Mouse (Mus musculus) kidney, adult 2 months (tissue): ENCODE results near the gene Srd5a1. TPM values are rescaled to one million over a fixed set of nuclear protein-coding genes. Genes with fewer than 3 reads are reported as not detected.

Source experiments
- DNase-seq: peaks from one replicate; pipeline ENCODE4 v3.0.0; 2021
- H3K27ac ChIP-seq: fragments of 200-500 bp; 2 replicates; pipeline ENCODE4 v1.5.1; 2012; ENCODE audit warnings: low read depth, low read length, control low read depth, inconsistent platforms; ENCODE audit not compliant: insufficient read depth
- H3K27me3 ChIP-seq: fragments of 200-500 bp; replicated peaks from 2 replicates; pipeline ENCODE4 v1.6.1; 2012; ENCODE audit warnings: mild to moderate bottlenecking, moderate library complexity, low read length, inconsistent platforms; ENCODE audit not compliant: control insufficient read depth, insufficient read depth
- H3K36me3 ChIP-seq: fragments of 200-500 bp; 2 replicates; pipeline ENCODE4 v1.6.1; 2012; ENCODE audit warnings: mild to moderate bottlenecking, moderate library complexity, low read length, inconsistent platforms; ENCODE audit not compliant: control insufficient read depth, insufficient read depth
- H3K4me1 ChIP-seq: fragments of 200-500 bp; 2 replicates; pipeline ENCODE4 v1.6.1; 2011; ENCODE audit warnings: low read length; ENCODE audit not compliant: control insufficient read depth, insufficient read depth
- H3K4me3 ChIP-seq: fragments of 200-500 bp; 2 replicates; pipeline ENCODE4 v1.5.1; 2011; ENCODE audit warnings: mild to moderate bottlenecking, low read depth, low read length, control low read depth; ENCODE audit not compliant: insufficient read depth
- CTCF ChIP-seq: fragments of 200-500 bp; conservative IDR thresholded peaks from 2 replicates; pipeline ENCODE4 v1.5.1; 2011; ENCODE audit warnings: low read depth, mild to moderate bottlenecking, control low read depth, low read length, moderate library complexity, mixed read lengths; ENCODE audit not compliant: insufficient read depth, insufficient read length
- POLR2A ChIP-seq: fragments of 200-500 bp; IDR thresholded peaks from one replicate; pipeline ENCODE4 v1.6.1; 2011; ENCODE audit warnings: low read depth, low read length, control low read depth
- WGBS: fragments of 180-500 bp; shearing (Covaris S2); methylation state at CpG from one replicate; pipeline ENCODE4 v1.1.7; 2018; 5-methylcytosine and 5-hydroxymethylcytosine counted together
- polyA plus RNA-seq: library from polyadenylated mRNA; depleted of rRNA; stranded (reverse); fragments of >200 nt; gene quantifications from 2 replicates; pipeline ENCODE4 v1.2.3, GENCODE M21; 2012; rRNA removed

Gene Srd5a1
- 13.9 and 15.7 TPM in 2 replicates for polyA plus RNA-seq

DNA sequence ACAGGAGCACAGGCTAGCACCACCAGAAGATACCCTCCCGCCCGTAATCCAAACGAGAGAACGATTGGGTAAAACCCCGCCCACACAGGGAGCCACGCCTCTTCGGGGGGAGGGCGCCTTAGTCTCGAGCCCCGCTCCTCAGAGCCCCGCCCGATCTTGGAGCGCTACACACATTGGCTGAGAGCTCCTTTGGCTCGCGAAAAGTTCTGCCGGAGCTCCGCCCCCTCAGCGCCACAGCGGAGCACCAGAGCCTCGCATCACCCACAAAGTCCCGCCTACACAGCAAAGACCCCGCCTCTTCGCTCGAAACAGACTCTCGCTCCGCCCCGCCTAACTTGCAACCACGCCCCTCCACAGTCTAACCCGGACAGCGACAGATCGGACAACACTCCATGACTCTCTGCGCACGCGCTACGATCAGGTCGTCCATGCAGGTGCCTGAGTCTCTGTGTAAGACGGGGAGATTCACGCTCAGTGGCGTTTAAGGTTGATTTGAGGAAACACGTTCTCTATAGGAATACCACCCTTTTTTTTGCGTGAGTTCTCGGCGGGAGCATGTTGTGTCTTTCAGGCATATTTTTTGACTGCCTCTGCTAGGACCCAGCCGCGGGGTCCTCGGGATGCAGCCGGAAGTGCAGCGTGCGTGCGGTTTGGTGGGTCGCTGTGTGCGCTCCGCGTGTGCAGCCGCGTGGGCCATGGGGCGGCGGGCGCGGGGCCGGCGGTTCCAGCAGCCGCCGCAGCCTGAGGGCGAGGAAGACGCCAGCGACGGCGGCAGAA is at the start of gene Srd5a1:
Gene Srd5a1 (minus strand): TSS at position 45 of the 777 bp plus-strand sequence.
- peak; percentile 100 for DNase-seq
- H3K27ac ChIP-seq: peak within 1 kb of the TSS; percentile 97
- H3K36me3 ChIP-seq: no peaks in the 10 kb centered on the region; the same call in none of the 2 replicates
- under 1% methylated on average over 69 of the region's 69 CpGs for WGBS
- no peak for TF ChIP-seq POLR2A
- H3K4me3 ChIP-seq: peak within 1 kb of the TSS; percentile 76
- no peaks in the 10 kb centered on the region; the same call in 1 of the 2 replicates for H3K4me1 ChIP-seq
- no peaks in the 10 kb centered on the region for H3K27me3 ChIP-seq

- no peak overlapping the region for H3K4me3 ChIP-seq
- no peaks in the 10 kb centered on the region for H3K36me3 ChIP-seq
- H3K4me1 ChIP-seq: no peaks in the 10 kb centered on the region
- TF ChIP-seq POLR2A: no peak
- 63% methylated on average over 3 of the region's 3 CpGs for WGBS
- no peak overlapping the region for H3K27ac ChIP-seq
- H3K27me3 ChIP-seq: no peaks in the 10 kb centered on the region
- no peak for DNase-seq
Observed at GRCm38 (mm10) chr13:69654508-69654907, 43.3 kb upstream of the Srd5a1 start.

DNA sequence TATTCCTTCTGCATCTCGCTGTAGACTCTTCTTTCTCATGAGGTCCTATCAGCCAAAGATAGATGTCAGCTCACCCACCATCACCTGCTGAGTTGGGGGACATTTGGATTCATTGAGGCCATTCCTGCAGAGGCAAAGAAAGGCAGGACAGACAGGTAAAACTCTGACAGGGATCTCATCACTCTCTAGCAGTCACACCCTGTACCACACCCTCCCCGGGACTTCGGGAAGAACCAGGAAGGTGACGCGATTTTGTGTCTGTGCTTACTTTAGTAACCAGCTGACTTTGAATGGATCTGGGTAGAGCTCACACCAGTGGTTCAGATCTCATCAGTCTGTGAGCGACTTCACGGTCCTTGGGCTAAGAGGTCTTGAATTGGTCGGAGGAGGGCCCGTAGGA is 35.2 kb upstream of the Srd5a1 start:
- TF ChIP-seq POLR2A (no peak), CTCF (no peak)
- Histone ChIP-seq H3K4me1 (no peaks in the 10 kb centered on the region), H3K27me3 (no peaks in the 10 kb centered on the region), H3K27ac (no peak overlapping the region), H3K4me3 (no peak overlapping the region), H3K36me3 (no peaks in the 10 kb centered on the region)
- WGBS: 82% methylated on average over 9 of the region's 9 CpGs
- DNase-seq: no peak

DNA sequence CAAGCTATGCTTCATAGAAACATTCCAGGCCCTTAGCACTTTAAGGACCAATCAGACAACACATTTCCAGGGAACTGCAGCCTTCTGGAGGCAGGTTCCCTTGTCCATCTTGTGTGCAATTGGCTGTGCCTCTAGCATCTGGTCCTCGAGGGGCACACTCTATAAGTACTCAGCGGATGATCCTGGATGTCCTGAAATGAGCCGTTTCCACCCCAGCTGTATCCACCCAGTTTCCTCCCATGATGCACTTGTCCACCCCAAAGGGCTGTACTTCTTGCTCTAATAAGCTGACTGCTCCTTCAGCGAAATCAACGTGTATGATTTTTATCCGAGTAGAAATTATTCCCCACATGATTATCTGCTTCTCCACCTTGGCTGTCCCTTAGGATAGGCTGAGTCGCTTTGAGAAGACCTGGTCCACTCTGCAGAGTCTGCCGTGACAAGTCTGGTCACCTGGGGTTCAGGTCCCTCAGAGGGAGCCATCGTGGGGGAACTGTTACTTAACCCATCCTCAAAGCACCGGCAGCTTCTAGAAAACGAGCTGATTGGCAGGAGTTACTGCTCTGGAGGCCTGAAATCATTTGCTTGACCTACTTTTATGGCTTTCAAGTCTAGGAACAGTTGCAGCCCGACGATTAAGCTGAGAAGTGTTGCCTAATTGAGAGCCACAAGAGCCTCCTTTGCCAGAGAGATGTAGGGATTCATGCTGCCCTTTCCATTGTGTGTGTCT is 34.6 kb upstream of the Srd5a1 start:
- 30% methylated on average over 13 of the region's 13 CpGs for WGBS

GRCm38 (mm10) chr13:69644427-69645166 is 33.4 kb upstream of the Srd5a1 start:
- WGBS: 67% methylated on average over 13 of the region's 13 CpGs
- Histone ChIP-seq H3K27ac (no peak overlapping the region), H3K27me3 (no peaks in the 10 kb centered on the region), H3K4me1 (no peaks in the 10 kb centered on the region), H3K36me3 (no peaks in the 10 kb centered on the region), H3K4me3 (no peak overlapping the region)
- TF ChIP-seq CTCF (no peak), POLR2A (no peak)
- DNase-seq: peak; percentile 75

More for the DNA sequence above, 34.6 kb upstream of the Srd5a1 start:
- Histone ChIP-seq H3K4me1 (no peaks in the 10 kb centered on the region), H3K36me3 (no peaks in the 10 kb centered on the region), H3K4me3 (no peak overlapping the region), H3K27ac (no peak overlapping the region), H3K27me3 (no peaks in the 10 kb centered on the region)
- no peak for TF ChIP-seq POLR2A
- no peak for TF ChIP-seq CTCF
- DNase-seq: no peak

DNA sequence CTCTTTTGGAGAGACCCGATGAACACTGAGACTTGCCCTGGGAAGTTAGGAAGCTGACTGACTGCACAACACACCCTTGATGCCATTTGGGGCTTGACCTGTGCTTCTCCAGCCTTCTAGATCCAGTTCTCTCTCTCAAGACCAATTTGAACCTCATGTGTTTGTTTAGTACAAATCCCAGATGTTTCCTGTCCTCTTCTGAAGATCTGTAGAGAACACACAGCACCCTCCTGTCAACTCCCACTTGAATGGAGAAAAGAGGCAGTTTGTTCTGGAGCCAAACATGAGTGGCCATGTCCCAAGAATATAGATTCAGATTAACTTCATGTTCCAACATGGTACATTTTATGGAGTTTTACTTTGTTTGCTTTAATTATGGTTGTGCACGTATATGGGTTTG is 32.7 kb upstream of the Srd5a1 start:
- H3K4me1 ChIP-seq: no peaks in the 10 kb centered on the region
- DNase-seq: no peak
- H3K27me3 ChIP-seq: no peaks in the 10 kb centered on the region
- H3K4me3 ChIP-seq: no peak overlapping the region
- H3K36me3 ChIP-seq: no peaks in the 10 kb centered on the region
- 88% methylated on average over 2 of the region's 2 CpGs for WGBS
- TF ChIP-seq CTCF (no peak), POLR2A (no peak)
- no peak overlapping the region for H3K27ac ChIP-seq
